Mouse (Mus musculus) lung, adult 10 weeks (tissue): Measurements from ENCODE around the gene Fkbp1b. TPM values are rescaled to one million over a fixed set of nuclear protein-coding genes. Genes with fewer than 3 reads are reported as not detected.

Source experiments
- polyA plus RNA-seq: library from polyadenylated mRNA; stranded (reverse); fragments of 350-450 nt; fragmentation: Illumina TruSeq; extraction: RNeasy Lipid Tissue Mini Kit (QIAGEN cat#74804); gene quantifications from one replicate; pipeline ENCODE4 v1.2.3, GENCODE M21; 2014; ENCODE audit warnings: low read depth, low replicate concordance; ENCODE audit not compliant: insufficient read depth

Fkbp1b gene
- 9.3 TPM for polyA plus RNA-seq

DNA sequence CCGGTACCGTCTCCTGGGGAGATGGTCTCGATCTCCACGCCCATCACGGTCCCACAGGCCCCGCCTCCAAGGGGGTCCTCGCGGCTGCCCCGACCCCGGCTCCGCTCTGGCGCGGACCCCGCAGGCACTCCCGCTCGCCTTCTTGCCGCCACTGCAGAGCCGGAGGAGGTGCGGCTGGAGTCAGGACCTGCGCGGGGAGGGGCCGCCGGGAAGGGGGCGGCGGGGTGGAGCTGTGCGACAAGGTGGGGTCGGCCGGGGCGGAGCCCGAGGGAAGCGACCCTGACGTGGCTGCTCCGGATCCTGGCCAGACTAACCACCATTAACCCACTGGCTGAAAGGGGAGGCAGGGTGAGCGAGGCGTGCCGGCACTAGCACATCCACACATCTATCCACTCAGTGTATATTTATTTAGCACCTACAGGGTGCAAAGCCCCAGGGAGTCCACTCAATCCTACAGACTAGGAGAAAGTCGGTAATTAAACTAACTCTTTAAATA, at the start of gene Fkbp1b:
Gene Fkbp1b (minus strand): TSS at position 200 of the 496 bp plus-strand sequence.

DNA sequence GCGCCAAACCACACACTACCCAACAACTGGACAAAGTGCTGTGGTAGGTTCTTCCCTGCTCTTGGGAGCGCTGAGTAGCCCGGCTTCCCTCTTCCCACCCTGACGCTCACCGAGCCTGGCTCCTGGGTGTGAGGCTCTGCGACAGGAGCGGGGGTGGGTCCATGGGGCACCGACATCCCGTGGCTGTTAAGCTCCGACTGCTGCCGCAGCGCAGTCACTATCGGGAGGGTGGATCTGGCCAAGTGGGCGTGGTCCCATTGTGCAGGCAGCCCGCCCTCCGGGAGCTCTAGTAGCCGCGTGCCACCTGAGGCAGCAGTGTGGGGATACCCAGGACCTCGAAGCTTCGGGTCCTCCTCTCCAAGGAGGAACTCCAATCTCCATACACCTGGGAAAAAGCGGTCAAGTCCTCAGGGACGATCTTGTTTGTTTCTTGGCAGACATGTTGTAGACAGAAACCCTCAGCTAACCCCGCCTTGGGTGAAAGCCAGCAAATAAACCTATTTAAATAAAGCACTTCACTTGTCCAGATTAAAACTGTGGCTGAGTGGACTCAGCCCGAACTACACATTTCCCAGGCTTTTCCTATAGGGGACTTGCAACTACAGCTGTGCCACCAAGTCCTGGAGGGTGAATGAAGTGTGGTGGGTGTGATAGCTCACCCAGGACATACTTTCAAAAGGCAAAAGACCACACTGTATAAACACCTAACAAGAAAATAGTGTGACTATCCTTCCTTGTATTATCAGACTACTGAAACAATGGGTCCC, 33.0 kb upstream of the Fkbp1b start, which contains the start of gene Mfsd2b:
Gene Mfsd2b (minus strand): TSS at position 199 of the 767 bp plus-strand sequence.

DNA sequence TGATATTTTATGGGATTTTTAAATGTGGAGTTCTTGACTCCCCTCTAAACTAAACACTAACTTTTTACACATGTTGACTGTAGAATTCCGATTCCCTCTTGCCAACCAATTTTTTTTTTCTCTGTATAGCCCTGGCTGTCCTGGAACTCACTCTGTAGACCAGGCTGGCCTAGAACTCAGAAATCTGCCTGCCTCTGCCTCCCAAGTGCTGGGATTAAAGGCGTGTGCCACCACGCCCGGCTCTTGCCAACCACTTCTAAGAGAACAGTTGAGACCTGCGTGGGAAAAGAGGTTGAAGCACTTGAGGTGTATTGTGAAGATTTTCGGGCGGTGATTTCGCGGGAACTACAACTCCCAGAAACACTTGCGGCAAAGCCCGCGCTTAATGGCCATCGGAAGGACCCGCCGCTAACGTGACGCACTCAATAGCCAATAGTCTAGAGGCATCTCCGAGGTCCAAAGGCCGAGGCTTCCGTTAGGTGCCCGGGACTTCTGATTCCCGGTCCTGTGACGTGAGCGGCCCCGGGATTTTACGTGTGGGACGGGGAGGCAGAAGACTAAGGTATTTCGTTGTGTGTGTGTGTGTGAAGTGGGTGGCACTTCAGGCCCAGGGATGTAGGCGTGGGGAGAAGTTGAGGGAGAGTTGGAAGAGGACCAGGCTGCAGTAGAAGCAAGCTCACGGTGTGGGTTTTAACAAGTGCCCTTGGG, 1.7 kb upstream of the Fkbp1b start, which contains the start of gene Wdcp:
Gene Wdcp (plus strand): TSS at position 414 of the 708 bp plus-strand sequence.

DNA sequence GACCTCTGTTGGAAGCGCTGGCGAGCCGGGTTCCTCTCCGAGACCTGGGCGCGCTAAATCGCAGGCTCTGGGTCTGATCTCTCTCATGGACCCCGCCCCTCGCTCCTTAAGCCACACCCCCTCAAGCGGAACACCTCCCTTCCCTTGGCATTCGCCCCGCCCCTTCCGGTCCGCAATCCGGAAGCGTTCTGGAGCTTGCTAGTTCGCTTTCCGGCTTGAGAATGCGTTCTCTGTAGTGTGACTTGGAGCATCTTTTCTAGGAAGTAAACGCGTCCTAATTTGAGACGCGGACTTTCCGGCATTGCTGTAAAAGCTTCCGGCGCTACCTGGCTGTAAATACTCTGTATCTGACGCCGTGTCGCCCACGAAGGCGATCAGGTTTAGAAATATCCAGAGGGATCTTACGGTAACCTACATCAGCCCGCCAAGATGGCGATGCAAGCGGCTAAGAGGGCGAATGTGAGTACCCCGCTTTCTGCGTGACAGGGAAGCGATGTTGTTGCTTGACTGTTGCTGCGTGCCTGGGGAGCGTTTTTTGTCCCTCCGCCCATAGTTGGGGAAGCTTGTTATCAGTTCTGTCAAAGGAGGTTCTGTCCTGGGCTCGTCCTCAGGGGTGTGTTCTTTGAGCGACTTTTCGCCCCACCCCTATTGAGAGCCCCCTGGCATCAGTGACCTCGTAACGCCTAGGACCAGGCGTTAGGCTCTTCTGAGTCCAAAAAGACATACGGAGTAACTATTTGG, 23.9 kb downstream of the Fkbp1b start, which contains the start of gene Sf3b6:
Gene Sf3b6 (plus strand): TSS at position 184 of the 741 bp plus-strand sequence.

Other genes with a start within 250 kb of the Fkbp1b start
- 26.6 TPM for gene Itsn2, start 249.0 kb downstream of the Fkbp1b start, polyA plus RNA-seq
- gene Gm3625, start 248.7 kb downstream of the Fkbp1b start, polyA plus RNA-seq, result not detected
- gene Fam228a, start 103.2 kb downstream of the Fkbp1b start, polyA plus RNA-seq, result not detected
- 0.40 TPM for gene Pfn4, start 72.6 kb downstream of the Fkbp1b start, polyA plus RNA-seq
- 0.46 TPM for gene Fam228b, start 72.3 kb downstream of the Fkbp1b start, polyA plus RNA-seq
- 113 TPM for gene Sf3b6, start 24.0 kb downstream of the Fkbp1b start, polyA plus RNA-seq
- 3.7 TPM for gene Wdcp, start 1.7 kb upstream of the Fkbp1b start, polyA plus RNA-seq
- 0.73 TPM for gene Mfsd2b, start 32.8 kb upstream of the Fkbp1b start, polyA plus RNA-seq
- 14.3 TPM for gene Ubxn2a, start 66.1 kb upstream of the Fkbp1b start, polyA plus RNA-seq
- 3.2 TPM for gene Atad2b, start 75.8 kb upstream of the Fkbp1b start, polyA plus RNA-seq